Mouse (Mus musculus) thymus, postnatal 0 days (tissue): ENCODE results near the gene Epha2. TPM values are rescaled to one million over a fixed set of nuclear protein-coding genes. Genes with fewer than 3 reads are reported as not detected.

ENCODE experiments used
- DNase-seq: peaks from one replicate; pipeline ENCODE4 v3.0.0-alpha.2; 2015; ENCODE audit warnings: low spot score
- polyA plus RNA-seq: library from polyadenylated mRNA; unstranded; fragments of >200 nt; fragmentation: Nextera tagmentation; extraction: Ambion mirVana; gene quantifications from 2 replicates; pipeline ENCODE4 v1.2.1, GENCODE M21; 2015

Gene Epha2
- polyA plus RNA-seq: 0.55 and 0.58 TPM in 2 replicates

DNA sequence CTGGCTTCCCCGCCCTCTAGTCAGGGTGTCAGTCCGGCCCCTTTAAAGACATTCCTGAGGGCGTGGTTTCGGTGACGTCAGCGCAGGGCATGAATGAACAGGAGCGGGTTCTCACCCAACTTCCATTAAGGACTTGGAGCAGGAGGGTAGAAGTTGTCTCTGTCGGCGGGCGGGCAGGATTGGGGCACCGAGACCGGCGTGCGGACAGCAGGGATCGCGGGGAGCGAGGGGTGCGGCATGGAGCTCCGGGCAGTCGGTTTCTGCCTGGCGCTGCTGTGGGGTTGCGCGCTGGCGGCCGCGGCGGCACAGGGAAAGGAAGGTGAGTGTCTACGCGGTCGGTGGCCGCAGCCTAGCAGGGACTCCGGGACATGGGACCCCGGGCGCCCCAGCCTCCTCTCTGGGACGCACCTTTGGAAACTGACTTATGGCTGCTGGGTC is at the start of gene Epha2:
Gene Epha2 (plus strand): TSS at position 125 of the 438 bp plus-strand sequence.
- DNase-seq: no peak

GRCm38 (mm10) chr4:141252641-141253040 is 48.4 kb upstream of the Epha2 start:
- DNase-seq: no peak

GRCm38 (mm10) chr4:141254234-141254633 is 46.8 kb upstream of the Epha2 start:
- no peak for DNase-seq

- DNase-seq: peak; percentile 32
These were observed 43.6 kb upstream of the Epha2 start for GRCm38 (mm10) chr4:141257440-141257839.

DNA sequence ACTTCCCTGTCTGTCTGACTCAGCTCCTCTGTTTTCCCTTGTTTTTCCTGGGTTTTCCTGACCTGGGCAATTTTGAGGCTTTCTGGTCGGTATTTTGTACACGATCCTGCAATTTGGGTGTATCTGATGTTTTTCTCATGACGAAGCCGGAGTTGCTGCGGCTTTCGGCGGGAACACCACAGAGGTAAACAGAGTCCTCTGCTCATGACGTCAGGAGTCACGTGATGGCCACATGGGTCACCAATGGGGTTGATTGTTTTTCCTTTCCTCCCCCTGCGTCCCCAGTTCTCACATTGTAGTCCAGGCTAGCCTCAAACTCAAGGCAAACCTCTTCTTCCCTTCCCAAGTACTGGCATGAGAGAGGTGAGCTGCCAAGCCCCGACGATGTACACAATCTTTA is 41.6 kb upstream of the Epha2 start:
- no peak for DNase-seq

- no peak for DNase-seq
These were observed 40.9 kb upstream of the Epha2 start for GRCm38 (mm10) chr4:141260007-141260723.

DNA sequence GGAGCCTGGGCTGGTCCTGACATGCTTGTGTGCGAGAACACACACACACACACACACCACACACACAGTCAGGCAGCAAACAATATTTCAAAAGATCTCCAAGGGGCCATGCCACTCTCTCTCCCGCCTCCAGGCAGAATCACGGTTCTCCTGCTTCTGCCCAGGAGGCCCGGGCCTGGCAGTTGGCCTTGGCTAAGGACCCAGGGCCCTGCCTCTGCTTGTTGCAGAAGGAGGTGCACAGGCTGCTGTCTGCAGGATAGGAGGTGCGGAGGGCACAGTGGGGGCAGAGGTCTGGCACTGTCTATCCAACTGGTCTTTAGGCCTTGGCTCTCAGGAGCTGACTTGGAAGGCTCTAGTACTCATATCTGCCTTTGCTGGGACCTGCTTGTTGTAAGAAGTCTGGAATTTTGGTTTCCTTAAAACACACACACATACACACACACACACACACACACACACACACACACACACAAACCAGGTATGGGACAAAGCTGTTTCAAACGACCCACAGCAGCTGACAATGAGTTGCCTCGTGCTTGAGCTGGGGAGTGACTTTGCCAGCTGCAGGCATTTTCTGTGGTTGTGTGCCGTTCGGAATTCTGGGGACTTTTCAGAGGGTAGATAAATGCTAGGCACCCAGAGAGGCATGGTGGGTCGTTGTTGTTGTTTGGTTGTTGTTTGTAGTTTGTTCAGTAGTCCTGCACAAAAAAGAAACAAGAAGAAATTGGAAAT is 38.0 kb upstream of the Epha2 start:
- no peak for DNase-seq

DNA sequence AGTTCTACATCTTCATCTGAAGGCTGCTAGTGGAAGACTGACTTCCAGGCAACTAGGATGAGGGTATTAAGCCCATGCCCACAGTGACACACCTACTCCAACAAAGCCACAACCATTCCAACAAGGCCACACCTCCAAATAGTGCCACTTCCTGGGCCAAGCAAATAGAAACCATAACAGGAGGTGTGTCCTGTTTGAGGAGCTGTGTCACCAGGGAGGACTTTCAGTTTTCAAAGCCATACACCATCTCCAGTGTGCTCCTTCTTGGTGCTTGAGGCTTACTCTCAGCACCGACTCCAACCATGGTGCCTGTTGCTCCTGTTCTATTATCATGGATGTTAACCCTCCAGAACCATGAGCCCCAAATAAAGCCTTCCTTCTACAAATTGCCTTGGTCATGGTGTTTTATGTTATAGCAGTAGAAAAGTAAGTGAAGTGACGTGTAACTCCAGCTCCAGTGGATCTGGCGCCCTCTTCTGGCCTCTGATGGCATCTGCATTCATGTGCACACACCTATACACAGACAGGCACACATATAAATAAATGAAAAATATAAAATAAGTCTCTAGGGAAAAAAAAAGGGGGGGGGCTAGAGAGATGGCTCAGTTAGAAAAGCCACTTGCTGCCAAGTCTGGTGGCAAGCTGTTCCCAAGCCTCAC is 34.9 kb upstream of the Epha2 start:
- no peak for DNase-seq

DNA sequence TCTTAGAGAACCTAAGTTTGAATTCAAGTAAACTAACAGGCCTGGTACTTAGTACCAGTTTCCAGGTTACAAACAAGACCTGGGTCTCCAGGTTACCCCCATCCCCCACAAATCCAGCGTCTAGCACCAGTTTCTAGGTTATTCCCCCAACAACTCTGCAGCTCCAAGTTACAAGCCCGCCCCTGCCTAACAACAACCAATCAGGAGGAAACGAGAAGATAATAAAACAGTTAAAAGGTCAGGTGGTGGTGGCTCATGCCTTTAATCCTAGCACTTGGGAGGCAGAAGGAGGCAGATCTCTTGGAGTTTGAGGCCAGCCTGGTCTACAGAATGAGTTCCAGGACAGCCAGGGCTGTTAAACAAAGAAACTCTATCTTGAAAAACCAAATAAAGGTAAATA is 33.8 kb upstream of the Epha2 start:
- DNase-seq: no peak

- peak; percentile 57 for DNase-seq
These were observed 33.2 kb upstream of the Epha2 start for GRCm38 (mm10) chr4:141267837-141268236.

GRCm38 (mm10) chr4:141268350-141268749 is 32.7 kb upstream of the Epha2 start:
- no peak for DNase-seq

GRCm38 (mm10) chr4:141269080-141269479 is 32.0 kb upstream of the Epha2 start:
- no peak for DNase-seq

GRCm38 (mm10) chr4:141270201-141270940 is 30.7 kb upstream of the Epha2 start:
- DNase-seq: no peak

- DNase-seq: no peak
These were observed 29.8 kb upstream of the Epha2 start for GRCm38 (mm10) chr4:141271228-141271627.

DNA sequence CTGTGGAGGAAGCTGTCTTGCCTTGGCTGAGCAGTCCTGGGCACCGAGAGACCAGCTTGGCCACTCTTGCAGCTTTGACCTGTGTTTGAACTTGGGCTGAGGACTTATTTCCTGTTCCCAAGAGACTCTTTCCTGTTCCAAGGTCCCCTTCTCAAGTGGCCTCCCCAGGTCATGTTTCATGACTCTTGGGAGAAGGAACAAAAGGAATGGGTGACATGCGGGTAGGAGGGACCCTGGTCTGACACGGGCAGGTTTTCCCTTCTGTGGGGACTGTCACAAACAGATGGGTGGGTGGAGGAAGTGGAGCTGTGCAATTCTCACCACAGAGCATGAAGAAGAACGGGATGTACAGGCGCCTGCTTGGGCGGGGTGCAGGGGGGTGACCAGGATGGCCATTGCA is 29.3 kb upstream of the Epha2 start:
- DNase-seq: no peak

- peak; percentile 34 for DNase-seq
These were observed 28.2 kb upstream of the Epha2 start for GRCm38 (mm10) chr4:141272878-141273277.

GRCm38 (mm10) chr4:141273296-141273695 is 27.7 kb upstream of the Epha2 start:
- peak; percentile 66 for DNase-seq

GRCm38 (mm10) chr4:141274485-141275341 is 26.3 kb upstream of the Epha2 start:
- no peak for DNase-seq

DNA sequence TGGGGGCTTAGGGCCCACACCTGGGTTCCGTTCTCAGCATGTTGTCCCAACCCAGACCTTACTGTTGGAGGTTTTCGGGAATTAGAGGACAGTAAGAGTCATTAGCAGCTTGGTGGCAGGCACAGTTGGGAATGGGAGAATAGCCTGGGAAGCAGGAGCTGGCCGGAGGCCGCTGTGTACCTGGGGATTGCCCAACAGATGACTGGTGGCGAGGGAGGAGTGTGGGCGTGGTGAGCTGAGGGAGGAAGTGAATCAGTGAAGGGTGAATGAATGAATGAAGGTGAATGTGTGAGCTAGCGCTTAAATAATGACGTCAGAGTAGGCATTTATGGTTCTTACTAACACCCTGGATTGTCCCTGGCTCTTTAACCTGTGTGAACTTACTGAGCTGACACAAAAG is 23.9 kb upstream of the Epha2 start:
- DNase-seq: no peak

DNA sequence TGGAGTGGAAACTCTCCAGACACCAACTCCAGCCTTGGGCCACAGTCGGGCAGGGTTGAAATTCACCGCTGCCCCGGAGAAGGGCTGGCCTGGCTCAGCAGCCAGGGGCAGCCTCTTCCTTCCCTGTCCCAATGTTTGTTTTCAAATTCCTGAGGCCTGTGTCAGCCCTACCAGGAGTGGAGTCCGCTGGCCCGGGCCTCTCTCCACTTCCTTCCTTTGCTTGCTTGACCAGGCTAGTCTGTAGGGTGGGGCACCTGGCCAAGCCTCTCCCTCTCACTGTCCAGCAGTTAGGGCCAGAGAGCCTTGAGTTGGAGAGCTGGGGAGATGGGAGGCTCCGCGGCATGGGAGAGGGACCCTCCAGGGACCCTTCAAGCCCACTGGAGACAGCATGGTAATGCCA is 22.9 kb upstream of the Epha2 start:
- DNase-seq: no peak

- DNase-seq: no peak
These were observed 21.7 kb upstream of the Epha2 start for GRCm38 (mm10) chr4:141279327-141279726.
